Mouse (Mus musculus): ENCODE results near the gene 1500011B03Rik. TPM values are rescaled to one million over a fixed set of nuclear protein-coding genes. Genes with fewer than 3 reads are reported as not detected.

Gene 1500011B03Rik
- total RNA-seq, 2 experiments from 2014 or later: 11.7 to 14.5 TPM

DNA sequence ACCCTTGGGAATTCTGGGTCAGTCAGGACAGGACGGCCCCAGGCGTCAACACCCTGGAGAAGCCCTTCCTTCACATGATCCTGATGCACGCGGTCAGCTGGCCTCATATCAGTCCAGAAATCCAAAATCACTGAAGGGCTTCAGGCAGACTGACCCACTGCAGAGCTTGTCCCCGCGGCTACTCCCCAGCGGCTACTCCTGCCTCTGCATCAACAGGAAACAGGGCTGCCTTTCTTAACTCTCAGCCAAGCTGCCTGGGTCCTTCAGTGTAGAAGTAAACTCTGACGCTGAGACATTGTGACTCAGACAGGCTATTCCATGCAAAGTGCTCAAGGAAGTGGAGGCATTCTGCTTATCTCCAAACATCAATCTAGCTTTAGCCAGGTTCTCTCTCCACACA is 61.3 kb downstream of the 1500011B03Rik start:
- no peak for ATAC-seq (replicated peaks; ENCODE audit: low FRiP score, poor library complexity, severe bottlenecking)

DNA sequence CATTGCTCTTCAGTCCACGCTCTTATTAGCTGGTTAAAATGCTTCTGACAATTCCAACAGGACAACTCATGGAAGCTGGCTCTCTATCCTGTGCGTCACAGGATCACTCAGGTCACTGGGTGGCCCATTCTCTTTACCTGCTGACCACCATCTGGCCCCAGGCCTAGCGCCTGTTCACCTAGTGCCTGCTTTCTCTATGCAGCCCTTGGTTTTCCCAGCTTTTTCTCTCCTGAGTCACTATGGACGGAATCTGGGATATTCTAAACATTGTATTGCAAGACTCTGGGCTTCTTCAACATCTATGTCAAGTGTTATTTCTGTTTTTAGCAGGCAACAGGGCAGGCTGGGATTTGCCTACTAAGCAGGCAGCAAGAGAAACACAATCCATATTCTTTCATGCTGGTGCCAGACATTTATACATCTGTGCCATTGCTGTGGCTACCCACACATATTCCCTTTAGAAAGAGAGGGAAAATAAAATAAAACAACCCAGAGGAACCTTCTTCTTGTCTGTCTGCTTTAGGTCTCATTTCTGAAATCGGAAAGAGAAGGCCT is 63.7 kb downstream of the 1500011B03Rik start:
- ATAC-seq (replicated peaks; ENCODE audit: low FRiP score, poor library complexity, severe bottlenecking): no peak

Other genes starting within 250 kb of the 1500011B03Rik start
- gene Trpv4, start 165.0 kb downstream of the 1500011B03Rik start, total RNA-seq (2015; ENCODE audit: low replicate concordance): not detected in 2 replicates
- gene Trpv4, start 165.0 kb downstream of the 1500011B03Rik start, total RNA-seq (2017; ENCODE audit: low replicate concordance): 1.5 TPM in 1 of 2 replicates, not detected in the other
- 103 and 104 TPM in 2 replicates for gene Gltp, start 132.5 kb downstream of the 1500011B03Rik start, total RNA-seq (2015; ENCODE audit: low replicate concordance)
- gene Gltp, start 132.5 kb downstream of the 1500011B03Rik start, total RNA-seq (2017; ENCODE audit: low replicate concordance): 42.0 and 54.4 TPM in 2 replicates
- 2.2 and 19.7 TPM in 2 replicates for gene Tchp, start 115.7 kb downstream of the 1500011B03Rik start, total RNA-seq (2015; ENCODE audit: low replicate concordance)
- gene Tchp, start 115.7 kb downstream of the 1500011B03Rik start, total RNA-seq (2017; ENCODE audit: low replicate concordance): 12.5 and 23.8 TPM in 2 replicates
- 113 and 121 TPM in 2 replicates for gene Ankrd13a, start 48.8 kb downstream of the 1500011B03Rik start, total RNA-seq (2015; ENCODE audit: low replicate concordance)
- gene Ankrd13a, start 48.8 kb downstream of the 1500011B03Rik start, total RNA-seq (2017; ENCODE audit: low replicate concordance): 124 and 147 TPM in 2 replicates
- gene Git2, start 48.0 kb downstream of the 1500011B03Rik start, total RNA-seq (2015; ENCODE audit: low replicate concordance): 57.0 and 59.5 TPM in 2 replicates
- gene Git2, start 48.0 kb downstream of the 1500011B03Rik start, total RNA-seq (2017; ENCODE audit: low replicate concordance): 51.1 and 56.1 TPM in 2 replicates
- not detected in 2 replicates for gene 4930519G04Rik, start 30.2 kb upstream of the 1500011B03Rik start, total RNA-seq (2015; ENCODE audit: low replicate concordance)
- not detected in 2 replicates for gene 4930519G04Rik, start 30.2 kb upstream of the 1500011B03Rik start, total RNA-seq (2017; ENCODE audit: low replicate concordance)
- not detected in 2 replicates for gene Gm9936, start 35.2 kb upstream of the 1500011B03Rik start, total RNA-seq (2015; ENCODE audit: low replicate concordance)
- not detected in 2 replicates for gene Gm9936, start 35.2 kb upstream of the 1500011B03Rik start, total RNA-seq (2017; ENCODE audit: low replicate concordance)
- gene Oasl2, start 73.5 kb upstream of the 1500011B03Rik start, total RNA-seq (2015; ENCODE audit: low replicate concordance): 8.3 and 14.7 TPM in 2 replicates
- 3.0 and 4.5 TPM in 2 replicates for gene Oasl2, start 73.5 kb upstream of the 1500011B03Rik start, total RNA-seq (2017; ENCODE audit: low replicate concordance)
- gene Oasl1, start 99.8 kb upstream of the 1500011B03Rik start, total RNA-seq (2015; ENCODE audit: low replicate concordance): 5.4 and 9.4 TPM in 2 replicates
- 7.2 and 20.0 TPM in 2 replicates for gene Oasl1, start 99.8 kb upstream of the 1500011B03Rik start, total RNA-seq (2017; ENCODE audit: low replicate concordance)
- 2.5 and 5.4 TPM in 2 replicates for gene 2210016L21Rik, start 118.7 kb upstream of the 1500011B03Rik start, total RNA-seq (2015; ENCODE audit: low replicate concordance)
- 1.4 and 4.3 TPM in 2 replicates for gene 2210016L21Rik, start 118.7 kb upstream of the 1500011B03Rik start, total RNA-seq (2017; ENCODE audit: low replicate concordance)
- not detected in 2 replicates for gene Hnf1a, start 147.6 kb upstream of the 1500011B03Rik start, total RNA-seq (2015; ENCODE audit: low replicate concordance)
- gene Hnf1a, start 147.6 kb upstream of the 1500011B03Rik start, total RNA-seq (2017; ENCODE audit: low replicate concordance): not detected in 2 replicates
- 69.2 and 99.5 TPM in 2 replicates for gene Sppl3, start 187.7 kb upstream of the 1500011B03Rik start, total RNA-seq (2015; ENCODE audit: low replicate concordance)
- 73.7 and 92.4 TPM in 2 replicates for gene Sppl3, start 187.7 kb upstream of the 1500011B03Rik start, total RNA-seq (2017; ENCODE audit: low replicate concordance)